Mouse (Mus musculus): ENCODE measurements at regions not wholly inside any gene's neighbourhood (a gene's known extent, or its start where the extent isn't known, plus 50 kb on each side); places are given as distances from the start of the nearest gene placed in this dataset.

- DNase-seq (ENCODE audit: low spot score in 2 of 2): no peak
These were observed 135.0 kb downstream of the Cemip2 start for GRCm38 (mm10) chr19:21913005-21913670.

DNA sequence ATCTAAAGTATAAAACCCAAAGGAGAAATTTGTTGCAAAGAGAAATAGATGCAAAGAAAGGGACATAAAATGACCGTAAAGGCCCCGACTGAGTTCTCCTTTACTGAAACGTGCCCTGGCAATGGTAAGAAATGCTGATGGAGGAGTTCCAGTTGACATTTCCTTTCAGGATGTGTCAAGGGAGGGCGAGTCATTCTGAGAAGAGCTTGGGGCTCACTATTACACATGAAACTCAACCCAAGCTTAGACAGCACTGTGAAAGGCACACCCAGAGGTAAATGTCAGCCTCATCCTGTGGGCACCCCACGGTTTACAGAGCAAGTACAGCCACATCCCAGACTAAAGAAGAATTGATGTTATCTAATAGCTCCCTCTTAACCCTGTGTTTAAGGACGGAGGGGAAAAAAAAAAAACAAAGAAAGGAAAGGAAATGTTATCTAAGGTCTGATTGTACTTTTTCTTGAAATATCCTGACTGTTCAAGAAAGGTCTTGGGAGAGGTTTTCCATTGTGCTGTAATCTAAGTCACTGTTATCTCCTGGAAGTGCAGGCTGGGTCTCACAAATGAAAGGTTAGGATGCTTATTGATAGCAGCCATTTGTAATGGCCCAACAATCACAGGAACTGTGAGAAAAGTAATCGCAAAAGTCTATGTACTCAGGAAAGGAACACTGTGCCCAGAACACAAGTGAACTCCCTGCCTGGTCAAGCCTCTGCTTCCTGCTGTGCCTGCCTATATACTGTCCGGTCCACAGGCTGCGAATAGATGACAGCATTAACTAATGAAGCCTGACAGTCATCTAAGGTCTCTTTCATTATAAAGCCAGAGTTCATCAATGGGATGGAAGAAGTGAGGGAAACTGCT, 135.8 kb downstream of the Cemip2 start:
- no peak for DNase-seq (ENCODE audit: low spot score in 2 of 2)

DNA sequence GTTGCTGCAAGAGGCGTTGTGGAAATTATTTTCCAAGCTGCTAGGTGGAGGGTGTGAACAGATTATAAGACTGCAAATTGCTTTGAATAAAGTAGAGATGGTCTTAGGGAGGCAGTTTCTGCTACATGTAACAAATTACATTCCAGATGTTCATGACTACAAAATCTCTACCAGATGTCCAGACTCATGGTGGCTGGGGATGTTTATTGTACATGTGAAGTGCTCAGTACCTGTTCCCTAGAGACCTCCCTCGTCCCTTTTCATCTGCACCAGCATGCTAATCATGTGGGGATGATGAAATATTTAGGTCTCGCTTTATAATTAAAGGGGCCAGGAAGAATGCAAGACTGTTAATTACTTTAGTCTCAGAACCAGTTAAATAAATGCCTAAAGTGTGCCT, 136.5 kb downstream of the Cemip2 start:
- DNase-seq (ENCODE audit: low spot score in 2 of 2): no peak

DNA sequence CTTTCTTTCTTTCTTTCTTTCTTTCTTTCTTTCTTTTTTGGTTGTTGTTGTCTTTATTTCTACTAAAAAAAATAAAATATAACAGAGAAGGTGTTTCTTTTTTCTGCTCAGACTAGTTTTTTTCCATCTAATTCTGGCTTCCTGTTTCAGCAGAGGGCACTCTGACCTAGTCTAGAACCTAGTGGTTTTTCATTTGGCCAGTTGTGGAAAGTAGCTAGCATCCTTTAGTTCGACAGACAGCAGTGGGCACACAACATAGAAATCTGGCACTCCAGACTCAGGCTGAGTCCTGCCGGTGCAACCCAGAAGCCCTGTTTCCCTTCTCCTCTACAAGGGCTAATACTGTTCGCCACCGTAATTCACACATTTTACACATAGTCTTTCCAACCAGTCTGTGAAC, 140.0 kb downstream of the Cemip2 start:
- DNase-seq (ENCODE audit: low spot score in 2 of 2): no peak

DNA sequence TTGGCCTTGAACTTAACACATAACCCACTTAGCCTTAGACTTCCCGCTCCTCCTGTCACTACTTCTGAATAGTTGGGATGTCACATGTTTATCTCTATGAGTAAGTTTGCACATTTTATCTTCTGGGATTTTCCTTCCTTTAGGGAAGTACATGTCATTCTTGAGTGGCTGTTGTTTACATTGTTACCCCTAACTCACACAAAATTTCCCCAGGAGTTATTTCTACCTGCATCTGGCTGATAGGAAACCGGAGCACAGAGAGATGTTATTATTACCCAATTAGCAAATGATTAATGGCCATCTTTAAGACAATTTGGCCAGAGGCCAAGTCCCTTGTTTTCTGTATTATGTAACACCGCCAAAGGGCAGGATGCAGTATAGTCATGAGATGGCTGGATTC, 140.9 kb downstream of the Cemip2 start:
- DNase-seq (ENCODE audit: low spot score in 2 of 2): no peak

DNA sequence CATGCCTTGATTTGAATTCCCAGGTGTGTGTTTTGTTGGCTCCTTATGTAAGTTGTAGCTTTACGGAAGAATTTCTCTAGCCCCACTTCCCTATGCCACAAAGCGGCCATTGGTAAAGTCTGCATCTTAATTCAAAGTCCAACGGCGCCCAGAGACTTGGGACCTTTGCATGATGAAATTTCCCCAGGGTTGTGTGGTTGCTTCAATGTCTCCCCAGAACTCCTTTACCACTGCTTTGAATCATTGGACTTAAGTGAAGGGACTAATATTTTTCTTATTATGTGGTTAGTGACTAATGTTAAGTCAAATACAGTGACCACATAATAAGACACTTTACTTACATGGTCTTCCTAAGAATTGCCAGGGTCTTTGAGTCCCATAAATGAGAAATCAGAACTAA, 162.0 kb downstream of the Cemip2 start:
- no peak for DNase-seq (ENCODE audit: low spot score in 2 of 2)

DNA sequence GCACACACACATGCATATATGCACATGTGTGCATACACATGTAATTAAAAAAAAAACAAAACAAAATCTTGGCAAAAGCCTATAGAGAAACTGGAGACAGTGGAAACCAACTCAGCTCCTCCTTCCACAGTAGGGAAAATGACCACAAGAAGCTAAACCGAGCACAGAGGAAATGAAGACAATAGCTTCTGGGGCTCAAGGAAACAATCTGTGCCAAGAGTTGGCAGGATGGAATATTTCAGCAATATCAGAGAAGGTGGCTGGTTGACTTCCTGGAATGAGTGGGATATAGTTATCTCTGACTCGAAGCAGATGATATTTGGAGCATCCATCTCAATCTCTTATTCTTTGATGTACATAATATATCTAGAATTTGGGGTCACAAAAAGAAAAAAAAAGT, 163.6 kb downstream of the Cemip2 start:
- no peak for DNase-seq (ENCODE audit: low spot score in 2 of 2)

GRCm38 (mm10) chr19:21942286-21942685, 164.1 kb downstream of the Cemip2 start:
- no peak for DNase-seq (ENCODE audit: low spot score in 2 of 2)

- DNase-seq (ENCODE audit: low spot score in 2 of 2): no peak
These were observed 165.3 kb downstream of the Cemip2 start for GRCm38 (mm10) chr19:21943407-21943806.

- DNase-seq (ENCODE audit: low spot score in 2 of 2): no peak
These were observed 168.2 kb downstream of the Cemip2 start for GRCm38 (mm10) chr19:21946262-21946922.

DNA sequence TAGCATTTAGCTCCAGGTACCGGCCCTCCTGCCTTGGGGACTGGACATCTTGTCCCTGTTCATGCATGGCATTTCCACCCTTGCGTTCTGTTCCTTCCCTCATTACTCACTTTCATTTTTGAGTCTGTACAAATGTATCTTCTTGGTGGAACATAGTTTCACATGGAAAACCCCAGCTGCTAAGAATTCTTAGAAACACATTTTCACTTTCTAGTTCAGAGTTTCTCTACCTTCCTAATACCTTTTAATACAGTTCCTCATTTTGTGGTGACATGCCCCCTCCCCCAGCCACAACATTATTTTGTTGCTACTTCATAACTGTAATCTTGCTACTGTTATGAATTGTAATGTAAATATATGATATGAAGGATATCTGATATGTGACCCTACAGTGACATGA, 169.9 kb downstream of the Cemip2 start:
- no peak for DNase-seq (ENCODE audit: low spot score in 2 of 2)

GRCm38 (mm10) chr19:21962635-21963034, 176.2 kb upstream of the Trpm3 start:
- DNase-seq (ENCODE audit: low spot score in 2 of 2): no peak

DNA sequence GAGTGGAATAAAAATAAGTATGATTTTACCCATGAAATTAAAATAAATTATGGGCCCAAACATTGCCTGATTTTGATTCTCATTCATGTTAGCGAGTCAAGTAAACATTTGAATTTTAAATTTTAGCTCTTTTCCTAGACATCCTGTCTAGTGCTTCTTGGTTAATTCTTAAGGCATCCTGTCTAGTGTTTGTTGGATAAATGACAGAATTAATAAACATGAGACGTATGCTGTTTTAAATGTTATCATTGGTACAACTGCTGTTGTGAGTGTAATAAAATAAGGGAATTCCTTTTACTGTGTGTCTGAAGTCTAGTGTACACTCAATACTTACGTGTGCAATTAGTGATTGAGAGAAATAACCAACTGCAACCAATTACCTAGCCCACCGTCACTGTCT, 149.0 kb upstream of the Trpm3 start:
- no peak for DNase-seq (ENCODE audit: low spot score in 2 of 2)

- DNase-seq (ENCODE audit: low spot score in 2 of 2): peak in 1 of 2 experiments; percentile 10
These were observed 147.9 kb upstream of the Trpm3 start for GRCm38 (mm10) chr19:21990970-21991369.

- no peak for DNase-seq (ENCODE audit: low spot score in 2 of 2)
These were observed 147.4 kb upstream of the Trpm3 start for GRCm38 (mm10) chr19:21991413-21991812.

DNA sequence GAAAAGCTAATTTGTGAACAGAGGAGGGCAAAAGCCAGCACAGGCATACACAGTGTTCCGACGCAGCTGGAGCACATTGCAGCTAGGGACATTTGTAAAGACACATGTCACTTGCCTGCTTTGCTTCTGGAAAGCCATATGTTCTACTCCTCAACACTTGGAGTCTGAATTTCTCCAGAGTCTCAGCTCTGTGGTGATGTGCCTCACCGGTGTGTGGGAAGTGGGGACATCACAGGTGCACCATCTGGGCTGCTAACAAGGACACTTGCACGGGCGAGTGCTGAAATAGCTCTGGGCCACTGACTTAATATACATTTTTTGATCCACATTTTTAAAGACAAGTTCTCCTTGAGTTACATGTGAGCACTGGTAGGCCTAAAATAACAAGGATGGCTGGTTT, 139.2 kb upstream of the Trpm3 start:
- peak; percentile 58 to 69 for DNase-seq (ENCODE audit: low spot score in 2 of 2)

DNA sequence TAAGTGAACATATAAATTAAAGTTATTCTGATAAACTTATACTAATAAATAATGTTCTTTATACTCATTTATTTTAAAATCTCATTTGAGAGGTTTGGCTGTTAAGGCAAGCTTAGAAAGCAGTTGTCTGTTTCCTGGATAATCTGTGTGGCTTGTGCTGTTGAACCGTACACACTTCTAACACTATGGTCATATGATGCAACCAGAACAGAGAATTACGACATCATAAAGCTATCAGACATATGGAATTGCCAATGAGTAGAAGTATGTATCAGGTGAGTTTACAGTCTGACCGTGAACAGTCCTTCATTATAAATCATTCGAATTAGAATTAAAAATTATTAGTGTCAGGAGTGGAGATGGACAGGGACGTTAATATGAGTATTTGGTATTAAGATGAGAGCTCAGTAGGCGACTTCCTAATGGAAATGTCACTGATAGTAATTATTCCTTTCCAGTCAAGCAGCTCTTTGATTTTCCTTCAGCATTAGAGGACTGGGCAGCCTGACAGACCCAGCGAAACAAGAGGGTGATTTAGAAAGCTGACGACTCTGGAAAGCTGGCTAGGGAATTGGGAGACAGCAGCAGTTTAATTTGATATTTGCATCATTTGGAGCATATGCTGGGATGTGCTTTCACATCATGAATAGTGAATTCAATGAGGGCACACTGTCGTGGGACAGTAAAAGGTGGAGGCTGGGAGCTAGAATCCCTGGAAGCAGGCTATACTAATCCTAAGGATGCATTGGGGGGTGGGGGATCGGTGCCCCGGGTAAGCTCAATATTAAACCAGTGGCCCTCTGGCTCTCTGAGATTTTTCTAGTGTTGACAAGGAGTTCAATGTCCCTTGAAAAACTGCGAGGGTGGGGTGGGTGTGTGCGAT, 130.6 kb upstream of the Trpm3 start:
- no peak for DNase-seq (ENCODE audit: low spot score in 2 of 2)

GRCm38 (mm10) chr19:22010239-22010638, 128.6 kb upstream of the Trpm3 start:
- no peak for DNase-seq (ENCODE audit: low spot score in 2 of 2)

DNA sequence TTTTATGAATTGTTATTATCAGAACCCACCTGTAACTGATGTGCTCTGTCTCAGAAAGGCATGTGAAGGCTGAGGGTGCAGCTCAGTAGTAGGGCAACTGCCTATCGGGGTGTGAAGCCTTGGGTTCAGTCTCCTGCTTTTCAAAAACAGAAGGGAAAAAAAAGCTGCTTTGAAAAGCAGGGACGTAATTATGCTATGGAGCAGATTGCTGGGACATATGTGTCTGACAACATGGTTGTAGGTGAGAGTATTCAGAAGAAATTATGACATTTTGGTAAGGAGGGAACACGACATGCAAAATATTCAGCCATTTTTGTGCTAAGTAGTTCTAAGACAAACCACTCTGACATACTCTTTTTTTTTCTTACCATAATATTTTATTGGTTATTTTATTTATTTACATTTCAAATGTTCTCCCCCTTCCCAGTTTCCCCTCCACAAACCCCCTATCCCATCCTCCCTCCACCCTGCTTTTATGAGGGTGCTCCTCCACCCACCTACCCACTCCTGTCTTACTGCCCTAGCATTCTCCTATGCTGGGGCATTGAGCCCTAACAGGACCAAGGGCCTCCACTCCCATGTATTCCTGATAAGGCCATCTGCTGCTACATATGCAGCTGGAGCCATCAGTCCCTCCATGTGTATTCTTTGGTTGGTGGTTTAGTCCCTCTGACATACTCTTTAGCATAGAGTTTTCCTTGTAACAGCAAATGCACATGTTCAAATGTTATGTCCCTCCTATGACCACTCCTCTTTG, 122.8 kb upstream of the Trpm3 start:
- DNase-seq (ENCODE audit: low spot score in 2 of 2): no peak

GRCm38 (mm10) chr19:22017425-22017824, 121.4 kb upstream of the Trpm3 start:
- DNase-seq (ENCODE audit: low spot score in 2 of 2): no peak

DNA sequence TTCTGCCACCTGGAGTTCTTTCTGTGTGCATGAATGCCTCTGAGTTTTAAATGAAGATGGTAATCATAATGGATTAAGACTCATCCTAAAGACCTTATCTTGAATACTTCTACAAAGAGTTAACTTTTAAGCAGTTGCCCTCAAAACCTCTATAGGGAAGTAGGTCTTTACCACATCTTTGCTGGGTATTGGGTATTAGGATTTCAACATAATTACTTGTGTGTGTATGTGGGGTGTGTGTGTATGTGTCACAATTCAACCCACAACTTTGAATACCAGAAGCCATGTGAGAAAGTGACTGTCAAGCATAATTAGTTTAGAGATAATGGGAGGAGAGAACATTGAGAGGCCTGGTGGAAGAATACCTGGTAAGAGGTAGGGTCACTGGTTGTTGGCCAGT, 111.3 kb upstream of the Trpm3 start:
- no peak for DNase-seq (ENCODE audit: low spot score in 2 of 2)
